Mouse (Mus musculus) thymus, adult 2 months (tissue): ENCODE measurements at regions not wholly inside any gene's neighbourhood (a gene's known extent, or its start where the extent isn't known, plus 50 kb on each side); places are given as distances from the start of the nearest gene placed in this dataset.

ENCODE experiments used
- CTCF ChIP-seq: fragments of 200-500 bp; IDR thresholded peaks from 2 replicates; pipeline ENCODE4 v1.5.1; 2012; ENCODE audit warnings: mild to moderate bottlenecking, control low read depth, low read length, moderate library complexity, borderline replicate concordance; ENCODE audit not compliant: control insufficient read depth, poor library complexity, insufficient read depth; ENCODE audit errors: extremely low read depth
- POLR2A ChIP-seq: fragments of 200-500 bp; IDR thresholded peaks from 2 replicates; pipeline ENCODE4 v1.6.1; 2012; ENCODE audit warnings: mild to moderate bottlenecking, low read length, control low read depth, moderate library complexity; ENCODE audit not compliant: control insufficient read depth, poor library complexity, insufficient read depth; ENCODE audit errors: extremely low read depth

DNA sequence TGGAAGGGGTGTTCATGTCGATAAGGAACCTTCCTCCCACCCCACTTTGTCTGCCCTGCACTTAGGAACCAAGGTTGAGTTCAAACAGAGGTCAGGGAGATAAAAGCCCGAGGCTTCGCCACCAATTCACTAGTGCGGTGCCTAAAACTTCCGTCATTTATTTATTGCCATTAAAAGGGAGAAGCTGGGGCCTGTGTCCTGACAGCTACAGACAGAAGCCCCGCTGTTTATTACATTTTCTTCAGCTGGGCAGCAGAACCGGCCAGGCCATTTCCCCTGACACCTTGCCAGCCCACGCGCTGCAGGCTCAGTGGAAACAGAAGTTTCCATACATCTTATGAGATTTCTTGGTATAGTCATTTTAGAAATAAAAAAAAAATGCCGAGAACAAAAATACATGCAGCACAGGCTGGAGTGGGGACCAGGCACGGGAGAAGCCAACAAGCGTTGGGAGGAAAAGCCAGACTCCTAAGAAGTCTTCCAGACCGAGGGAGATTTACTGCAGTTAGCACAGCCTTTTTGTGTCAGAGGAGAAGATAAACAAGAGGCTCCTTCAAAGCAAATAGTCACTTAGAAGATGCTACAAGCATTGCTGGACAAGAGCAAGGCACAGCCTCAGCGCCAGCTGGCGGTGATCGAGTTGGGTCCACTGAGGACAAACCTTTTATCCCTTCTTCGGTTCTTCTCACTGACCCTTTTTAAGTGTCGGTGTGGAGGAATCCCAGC is 120.5 kb upstream of the Gm10295 start:
- TF ChIP-seq CTCF (no peak), POLR2A (no peak)
